Mouse (Mus musculus) limb, embryonic 15.5 days (tissue): ENCODE data around the gene Serinc5. TPM values are rescaled to one million over a fixed set of nuclear protein-coding genes. Genes with fewer than 3 reads are reported as not detected.
A peak's percentile ranks its signal among the peaks of the same experiment; 100 is the strongest.

Experiments
- ATAC-seq: fragments of 200-750 bp; cut with Nextera tagmentation; 2 replicates; pipeline ENCODE4 v1.8.0; 2017; ENCODE audit warnings: low read depth, moderate TSS enrichment; ENCODE audit not compliant: insufficient number of reproducible peaks, low FRiP score, low TSS enrichment
- H3K27ac ChIP-seq: fragments of 300-500 bp; sonication (generic); 2 replicates; pipeline ENCODE4 v1.5.1; 2015; ENCODE audit warnings: moderate library complexity, mild to moderate bottlenecking, inconsistent platforms
- H3K27me3 ChIP-seq: fragments of 300-500 bp; sonication (generic); 2 replicates; pipeline ENCODE4 v1.6.1; 2015; ENCODE audit warnings: inconsistent platforms
- H3K36me3 ChIP-seq: fragments of 300-500 bp; sonication (generic); 2 replicates; pipeline ENCODE4 v1.6.1; 2015; ENCODE audit warnings: inconsistent platforms
- H3K4me1 ChIP-seq: fragments of 300-500 bp; sonication (generic); 2 replicates; pipeline ENCODE4 v1.6.1; 2015; ENCODE audit warnings: inconsistent platforms
- H3K4me2 ChIP-seq: fragments of 300-500 bp; sonication (generic); 2 replicates; pipeline ENCODE4 v1.6.1; 2015; ENCODE audit warnings: mild to moderate bottlenecking, inconsistent platforms
- H3K4me3 ChIP-seq: fragments of 300-500 bp; sonication (generic); 2 replicates; pipeline ENCODE4 v1.5.1; 2015; ENCODE audit warnings: mild to moderate bottlenecking, inconsistent platforms
- H3K9ac ChIP-seq: fragments of 300-500 bp; sonication (generic); 2 replicates; pipeline ENCODE4 v1.6.1; 2015; ENCODE audit warnings: inconsistent platforms
- H3K9me3 ChIP-seq: fragments of 300-500 bp; sonication (generic); 2 replicates; pipeline ENCODE4 v1.6.1; 2016; ENCODE audit warnings: inconsistent platforms
- WGBS: fragments of 180-500 bp; shearing (Covaris S2); methylation state at CpG from one replicate; pipeline ENCODE4 v1.1.7; 2015; 5-methylcytosine and 5-hydroxymethylcytosine counted together
- polyA plus RNA-seq: library from polyadenylated mRNA; unstranded; fragments of >200 nt; fragmentation: Nextera tagmentation; extraction: Ambion mirVana; gene quantifications from 2 replicates; pipeline ENCODE4 v1.2.1, GENCODE M21; 2015

The Serinc5 gene
- polyA plus RNA-seq, 1 experiment from 2014 or later = 19.3 TPM

DNA sequence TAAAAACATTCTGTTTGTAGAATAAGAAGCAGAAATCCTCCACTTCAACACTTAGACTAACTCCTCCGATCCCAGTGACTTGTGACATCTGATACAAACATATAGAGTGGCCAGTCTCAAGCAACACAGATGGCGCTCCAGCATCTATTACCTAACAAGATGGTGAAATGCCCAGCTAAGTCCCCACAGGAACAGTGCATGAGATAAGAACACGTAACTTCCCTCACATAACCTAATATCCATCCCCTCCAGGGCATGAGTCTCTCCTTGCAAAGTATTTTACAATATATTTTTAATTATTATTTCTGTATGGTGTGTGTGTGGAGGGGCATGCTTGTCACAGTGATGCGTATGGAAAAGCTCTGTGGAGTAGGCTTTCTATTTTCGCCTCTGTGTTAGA, 15.8 kb downstream of the Serinc5 start:
- Histone ChIP-seq H3K4me3 (no peak overlapping the region), H3K4me1 (0 out of 2 replicates have a peak, but pooled peaks cover 3% of the 10 kb centered on the region), H3K9me3 (no peaks in the 10 kb centered on the region), H3K9ac (no peak overlapping the region), H3K36me3 (peaks cover 10% of the 10 kb centered on the region; the same call in 1 of the 2 replicates), H3K4me2 (no peak overlapping the region), H3K27ac (no peak overlapping the region), H3K27me3 (no peaks in the 10 kb centered on the region)
- 92% methylated on average over 5 of the region's 5 CpGs for WGBS
- no peak for ATAC-seq

DNA sequence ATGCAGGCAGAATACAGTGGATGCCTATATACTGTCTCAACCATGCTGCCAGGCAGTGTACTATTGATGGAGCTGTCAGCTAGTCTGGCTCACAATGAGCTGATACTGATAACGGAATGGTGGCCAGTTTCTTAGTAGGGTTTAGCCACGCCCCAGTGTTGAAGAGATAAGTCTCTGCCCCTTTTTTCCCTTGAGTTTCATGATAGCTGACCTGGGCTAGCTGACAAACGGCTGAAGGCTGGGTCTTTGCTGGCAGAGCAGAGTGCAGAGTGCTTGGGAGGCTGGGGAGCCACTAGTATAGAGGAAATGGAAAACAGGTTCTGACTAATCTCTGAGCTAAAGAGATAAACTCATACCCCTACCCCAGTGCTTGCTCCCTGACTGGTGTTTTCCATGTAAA, 18.6 kb downstream of the Serinc5 start:
- peaks cover 10% of the 10 kb centered on the region; the same call in 1 of the 2 replicates for H3K36me3 ChIP-seq
- H3K4me1 ChIP-seq = peaks cover 16% of the 10 kb centered on the region
- H3K27ac ChIP-seq = no peak overlapping the region
- ATAC-seq = no peak
- no peak overlapping the region for H3K4me3 ChIP-seq
- no peaks in the 10 kb centered on the region for H3K9me3 ChIP-seq
- WGBS = 86% methylated on average over 3 of the region's 3 CpGs
- no peak overlapping the region for H3K9ac ChIP-seq
- H3K27me3 ChIP-seq = no peaks in the 10 kb centered on the region; the same call in 1 of the 2 replicates
- H3K4me2 ChIP-seq = no peak overlapping the region

DNA sequence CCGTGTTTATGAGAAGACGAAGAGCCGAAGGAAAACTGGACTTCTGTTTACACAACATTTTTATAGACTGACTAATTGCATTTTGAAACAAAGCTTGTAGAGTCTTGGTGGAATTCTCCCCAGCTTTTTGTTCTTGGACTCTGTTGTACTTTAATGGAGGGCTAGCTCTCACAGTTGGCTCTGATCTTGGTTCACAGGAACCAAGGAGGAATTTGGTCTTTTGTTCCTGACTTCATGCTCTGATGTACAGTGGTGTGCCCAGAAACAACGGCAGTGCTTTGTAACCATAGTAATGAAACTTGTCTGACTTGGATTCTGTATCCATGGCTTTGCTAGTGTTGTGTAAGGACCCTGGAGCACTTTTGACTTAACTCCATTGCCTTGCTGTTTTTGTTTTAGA, 20.6 kb downstream of the Serinc5 start:
- Histone ChIP-seq H3K4me3 (no peak overlapping the region), H3K4me1 (peaks cover 25% of the 10 kb centered on the region), H3K4me2 (no peak overlapping the region), H3K9ac (no peak overlapping the region), H3K9me3 (no peaks in the 10 kb centered on the region), H3K36me3 (peaks cover 4% of the 10 kb centered on the region; the same call in 1 of the 2 replicates), H3K27me3 (peaks cover 7% of the 10 kb centered on the region; the same call in 1 of the 2 replicates), H3K27ac (no peak overlapping the region)
- ATAC-seq = no peak
- 64% methylated on average over 4 of the region's 4 CpGs for WGBS

DNA sequence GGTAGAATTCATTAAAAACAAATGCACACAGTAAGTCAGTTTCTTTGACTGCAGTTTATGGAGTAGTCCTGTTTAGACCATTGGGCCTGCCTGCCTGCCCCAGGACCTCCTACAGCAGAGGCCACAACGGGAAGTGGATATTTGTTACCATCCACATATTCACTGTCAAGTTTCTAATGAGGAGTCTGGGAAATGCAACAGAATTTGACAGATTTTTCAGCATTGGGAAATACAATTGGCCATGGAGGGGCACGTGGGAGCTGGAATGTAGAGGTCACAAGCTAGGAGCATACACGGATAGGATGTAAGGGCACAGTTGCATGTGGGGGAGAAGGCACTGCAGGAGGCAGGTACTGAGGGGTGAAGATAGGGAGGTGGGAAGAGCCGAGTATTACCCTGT, 21.7 kb downstream of the Serinc5 start:
- Histone ChIP-seq H3K4me2 (no peak overlapping the region), H3K9ac (no peak overlapping the region), H3K4me1 (peaks cover 32% of the 10 kb centered on the region), H3K27me3 (peaks cover 7% of the 10 kb centered on the region; the same call in 1 of the 2 replicates), H3K27ac (no peak overlapping the region), H3K4me3 (no peak overlapping the region), H3K36me3 (no peaks in the 10 kb centered on the region), H3K9me3 (no peaks in the 10 kb centered on the region)
- WGBS = 43% methylated on average over 4 of the region's 4 CpGs
- no peak for ATAC-seq

DNA sequence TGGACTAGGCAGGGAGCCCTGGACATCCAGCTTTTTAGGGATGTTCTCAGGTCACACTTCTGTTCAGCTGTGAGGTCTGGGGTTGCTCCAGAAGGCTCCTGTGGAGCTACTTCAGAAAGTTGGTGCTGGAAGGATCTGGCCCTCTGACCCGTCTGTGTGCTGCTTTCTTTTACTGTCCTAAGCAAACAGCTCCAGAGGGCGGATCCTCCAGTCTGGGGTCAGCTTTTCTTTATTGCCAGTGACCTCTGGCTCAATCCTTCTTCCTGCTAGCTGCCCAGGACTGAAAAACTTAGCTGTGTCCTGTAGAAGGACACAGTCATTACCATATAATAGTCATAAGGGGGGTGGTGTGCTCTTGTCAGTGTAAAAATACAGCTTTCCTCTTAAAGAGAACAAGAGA, 24.1 kb downstream of the Serinc5 start:
- Histone ChIP-seq H3K4me1 (peaks cover 44% of the 10 kb centered on the region), H3K9ac (no peak overlapping the region), H3K27ac (no peak overlapping the region), H3K9me3 (no peaks in the 10 kb centered on the region), H3K27me3 (peaks cover 7% of the 10 kb centered on the region; the same call in 1 of the 2 replicates), H3K36me3 (no peaks in the 10 kb centered on the region), H3K4me2 (no peak overlapping the region), H3K4me3 (no peak overlapping the region)
- WGBS = 70% methylated on average over 2 of the region's 2 CpGs
- ATAC-seq = no peak

DNA sequence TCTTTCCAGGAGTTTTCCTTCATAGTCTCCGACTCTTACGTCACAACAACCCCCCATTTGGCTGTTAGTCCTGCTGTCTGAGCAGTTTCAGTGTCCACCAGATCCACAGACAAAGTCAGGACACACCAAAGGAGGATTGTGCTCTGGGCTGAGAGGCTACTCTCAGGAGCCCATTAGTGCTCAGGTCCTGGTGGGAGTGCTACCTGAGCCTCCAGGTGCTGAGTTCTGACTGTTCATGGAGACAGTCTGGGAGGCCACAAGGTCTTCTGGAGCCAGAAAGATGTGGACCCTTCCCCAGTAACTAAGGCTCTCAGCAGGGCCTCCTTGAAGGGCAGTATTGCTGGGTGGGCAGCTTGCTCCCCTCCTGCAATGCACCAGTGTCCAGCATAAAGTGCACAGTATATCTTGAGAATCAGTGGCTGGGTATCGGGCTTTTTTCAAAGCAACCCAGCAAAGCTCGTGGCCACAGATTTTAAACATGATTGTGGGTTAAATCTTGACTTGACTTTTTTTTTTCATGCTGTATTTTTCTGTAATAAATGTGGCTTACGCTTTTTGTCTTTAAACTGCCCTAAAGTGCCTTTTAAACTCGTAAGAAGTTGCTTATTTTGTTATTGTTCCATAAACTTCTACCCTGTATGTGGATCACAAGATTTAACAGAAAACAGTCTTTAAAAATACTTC, 25.5 kb downstream of the Serinc5 start:
- Histone ChIP-seq H3K27ac (peak overlapping the region; percentile 73), H3K36me3 (no peaks in the 10 kb centered on the region), H3K4me2 (no peak overlapping the region), H3K4me1 (peaks cover 47% of the 10 kb centered on the region), H3K9me3 (no peaks in the 10 kb centered on the region), H3K4me3 (no peak overlapping the region), H3K9ac (no peak overlapping the region), H3K27me3 (peaks cover 7% of the 10 kb centered on the region; the same call in 1 of the 2 replicates)
- ATAC-seq = no peak
- WGBS = 30% methylated on average over 6 of the region's 6 CpGs

DNA sequence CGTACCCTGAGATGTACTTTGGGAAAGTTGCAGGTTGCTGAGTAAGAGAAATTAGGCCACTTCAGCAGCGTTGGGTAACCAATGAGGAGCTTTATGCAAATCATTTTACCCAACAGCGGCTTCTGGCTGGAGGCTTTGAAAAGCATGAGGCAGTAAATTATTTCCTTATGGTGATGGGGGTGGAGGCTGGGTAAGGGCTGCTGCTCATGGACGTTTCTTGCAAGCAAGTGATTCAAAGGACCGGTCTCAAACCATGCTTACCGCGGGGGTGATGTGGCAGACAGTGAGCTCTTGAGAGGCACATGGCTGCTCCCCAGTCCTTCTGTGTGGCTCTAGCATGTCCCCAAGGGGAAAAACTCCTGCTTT, 26.0 kb downstream of the Serinc5 start:
- peaks cover 7% of the 10 kb centered on the region; the same call in 1 of the 2 replicates for H3K27me3 ChIP-seq
- 1% methylated on average over 7 of the region's 7 CpGs for WGBS
- H3K9ac ChIP-seq = no peak overlapping the region
- H3K4me3 ChIP-seq = no peak overlapping the region; the same call in 1 of the 2 replicates
- no peaks in the 10 kb centered on the region for H3K9me3 ChIP-seq
- peaks cover 44% of the 10 kb centered on the region for H3K4me1 ChIP-seq
- peak; percentile 71 for ATAC-seq
- peak overlapping the region; percentile 73; the same call in 1 of the 2 replicates for H3K27ac ChIP-seq
- H3K4me2 ChIP-seq = peak overlapping the region; percentile 27; the same call in 1 of the 2 replicates
- H3K36me3 ChIP-seq = no peaks in the 10 kb centered on the region

DNA sequence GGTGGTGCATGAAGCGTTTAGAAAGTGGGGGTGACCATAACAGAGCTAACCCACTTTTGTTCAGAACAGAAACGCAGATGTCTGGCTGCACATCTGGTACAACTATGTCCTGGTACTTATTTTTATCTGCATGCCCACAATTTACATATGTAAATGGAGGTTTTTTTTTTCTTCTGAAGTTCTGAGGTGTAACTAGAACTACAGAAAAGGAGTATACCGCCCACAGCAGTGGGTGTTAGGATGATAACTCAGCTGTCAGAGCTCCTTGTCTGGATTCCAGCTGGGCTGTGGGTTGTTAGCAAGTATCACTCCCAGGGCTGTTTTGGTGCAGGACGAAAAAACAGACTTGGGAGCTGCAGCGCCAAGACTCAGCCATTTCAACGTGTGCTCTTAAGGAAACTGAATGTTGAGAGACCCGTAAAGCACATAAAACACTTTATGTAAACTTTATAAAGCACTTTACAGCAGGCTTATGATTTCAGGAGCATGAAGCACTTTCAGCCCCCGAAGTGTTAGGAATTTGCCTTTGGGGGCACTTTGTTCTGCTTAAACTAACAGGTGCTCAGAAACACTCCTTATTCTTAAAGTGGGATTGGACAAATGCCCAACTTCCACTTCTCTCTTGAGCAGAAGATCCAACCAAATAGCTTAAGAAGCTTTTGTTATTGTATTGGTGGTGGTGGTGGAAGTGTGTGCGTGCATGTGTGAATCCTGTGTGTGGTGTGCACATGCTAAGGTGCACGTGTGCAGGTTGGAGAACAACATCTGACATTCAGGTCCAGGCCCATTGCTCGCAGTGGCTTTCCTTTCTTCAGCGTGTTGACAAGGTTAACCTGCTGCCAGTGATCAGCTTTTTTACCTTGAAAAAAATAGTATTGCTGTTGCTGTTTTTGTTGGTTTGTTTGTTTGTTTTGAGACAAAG, 28.5 kb downstream of the Serinc5 start:
- Histone ChIP-seq H3K9ac (no peak overlapping the region), H3K36me3 (no peaks in the 10 kb centered on the region), H3K9me3 (no peaks in the 10 kb centered on the region), H3K27me3 (peaks cover 12% of the 10 kb centered on the region; the same call in 1 of the 2 replicates), H3K4me3 (no peak overlapping the region), H3K27ac (no peak overlapping the region; the same call in 1 of the 2 replicates), H3K4me1 (peaks cover 32% of the 10 kb centered on the region), H3K4me2 (no peak overlapping the region)
- 23% methylated on average over 12 of the region's 12 CpGs for WGBS
- no peak for ATAC-seq

DNA sequence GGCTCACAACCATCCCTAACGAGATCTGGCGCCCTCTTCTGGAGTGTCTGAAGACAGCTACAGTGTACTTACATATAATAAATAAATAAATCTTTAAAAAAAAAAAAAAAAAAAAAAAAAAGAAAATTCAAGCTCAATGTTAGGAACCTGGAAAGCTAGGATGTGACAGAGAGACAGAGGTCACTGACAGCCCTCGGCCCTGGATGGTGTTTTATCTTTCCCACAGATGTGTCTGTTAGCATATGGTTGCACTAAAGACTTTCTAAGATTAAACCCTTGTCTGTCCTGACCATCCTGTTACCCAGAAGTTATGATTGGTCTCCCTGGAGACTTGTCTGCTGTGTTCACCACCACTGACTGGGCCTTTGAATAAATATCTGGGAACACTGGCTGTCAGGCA, 33.3 kb downstream of the Serinc5 start:
- Histone ChIP-seq H3K36me3 (no peaks in the 10 kb centered on the region), H3K9me3 (no peaks in the 10 kb centered on the region), H3K9ac (no peak overlapping the region), H3K4me2 (no peak overlapping the region), H3K27me3 (peaks cover 9% of the 10 kb centered on the region; the same call in 1 of the 2 replicates), H3K4me3 (no peak overlapping the region), H3K4me1 (peaks cover 9% of the 10 kb centered on the region), H3K27ac (no peak overlapping the region)
- ATAC-seq = no peak
- WGBS = 79% methylated on average over 3 of the region's 3 CpGs

DNA sequence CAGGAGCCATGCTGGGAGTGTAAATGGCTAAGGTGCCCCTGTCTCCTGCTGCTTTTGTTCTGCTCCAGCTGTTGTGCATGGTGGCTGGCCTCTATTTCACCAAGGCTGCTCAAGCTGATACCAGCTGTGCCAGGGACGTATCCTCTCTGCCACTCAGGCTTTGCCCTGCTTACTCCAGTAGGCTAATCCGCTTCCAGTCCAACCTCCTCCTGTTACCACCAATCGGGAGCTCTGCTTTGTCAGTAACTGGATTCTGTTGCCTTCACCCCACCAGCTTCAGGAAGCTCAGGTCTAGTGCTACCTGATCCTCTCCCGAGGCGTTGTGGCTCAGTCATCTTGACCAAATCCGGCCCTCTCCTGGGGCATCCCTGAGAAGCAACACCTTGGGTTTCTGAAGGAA, 33.9 kb downstream of the Serinc5 start:
- ATAC-seq = no peak
- H3K4me1 ChIP-seq = peaks cover 4% of the 10 kb centered on the region
- no peak overlapping the region for H3K27ac ChIP-seq
- H3K9ac ChIP-seq = no peak overlapping the region
- no peak overlapping the region for H3K4me2 ChIP-seq
- 60% methylated on average over 6 of the region's 6 CpGs for WGBS
- peaks cover 9% of the 10 kb centered on the region; the same call in 1 of the 2 replicates for H3K27me3 ChIP-seq
- H3K4me3 ChIP-seq = no peak overlapping the region
- no peaks in the 10 kb centered on the region for H3K36me3 ChIP-seq
- no peaks in the 10 kb centered on the region for H3K9me3 ChIP-seq

DNA sequence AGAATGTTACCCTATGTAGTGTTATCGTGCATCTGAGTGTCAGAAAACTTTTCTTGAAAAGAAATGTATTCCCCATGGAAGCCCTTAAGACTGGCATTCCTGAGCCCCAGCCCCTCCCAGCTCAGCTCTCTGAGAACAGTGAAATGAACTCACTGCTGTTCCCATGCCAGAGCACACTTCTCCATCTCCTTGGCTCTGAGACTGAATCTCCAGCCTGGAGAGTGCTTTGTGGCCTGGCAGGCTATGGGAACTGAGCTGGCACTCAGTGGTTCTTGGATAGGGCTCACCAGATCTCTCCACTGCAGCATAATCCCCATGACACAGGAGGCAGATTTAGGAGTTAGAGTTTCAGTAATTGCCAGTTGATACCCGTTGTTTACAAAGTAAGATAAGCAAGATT, 36.8 kb downstream of the Serinc5 start:
- no peak overlapping the region for H3K27ac ChIP-seq
- no peak overlapping the region for H3K4me3 ChIP-seq
- H3K4me1 ChIP-seq = no peaks in the 10 kb centered on the region
- no peak overlapping the region for H3K4me2 ChIP-seq
- no peaks in the 10 kb centered on the region for H3K36me3 ChIP-seq
- WGBS = 56% methylated on average over 2 of the region's 2 CpGs
- no peak overlapping the region for H3K9ac ChIP-seq
- ATAC-seq = no peak
- 0 out of 2 replicates have a peak, but pooled peaks cover 9% of the 10 kb centered on the region for H3K27me3 ChIP-seq
- no peaks in the 10 kb centered on the region for H3K9me3 ChIP-seq

DNA sequence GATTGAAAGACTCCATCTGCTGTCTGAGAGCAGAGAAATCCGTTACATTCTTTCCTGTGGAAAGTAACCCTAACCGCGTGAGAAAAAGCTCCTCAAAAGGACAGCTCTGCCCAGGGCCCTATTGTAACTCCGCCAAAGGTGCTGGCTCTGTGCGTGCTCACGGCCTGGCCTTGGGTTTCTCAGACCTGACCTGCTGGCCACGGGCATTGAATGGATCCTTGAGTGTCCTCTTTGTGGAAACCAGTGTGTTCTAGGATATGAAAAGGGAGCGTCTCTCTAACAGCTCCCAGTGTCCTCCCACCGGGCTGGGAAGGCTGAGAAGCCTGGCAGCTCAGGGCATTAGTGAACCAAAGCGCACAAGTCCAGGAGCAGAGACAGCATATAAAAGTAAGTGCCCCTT, 38.2 kb downstream of the Serinc5 start:
- H3K36me3 ChIP-seq = no peaks in the 10 kb centered on the region

More for the DNA sequence above, 38.2 kb downstream of the Serinc5 start:
- Histone ChIP-seq H3K4me2 (no peak overlapping the region), H3K9ac (no peak overlapping the region), H3K4me3 (no peak overlapping the region), H3K27me3 (0 out of 2 replicates have a peak, but pooled peaks cover 4% of the 10 kb centered on the region), H3K4me1 (no peaks in the 10 kb centered on the region), H3K27ac (no peak overlapping the region), H3K9me3 (no peaks in the 10 kb centered on the region)
- no peak for ATAC-seq
- 83% methylated on average over 10 of the region's 10 CpGs for WGBS
